Mouse (Mus musculus) E14TG2a.4 (cell line): ENCODE results near the gene Runx1.

Source experiments
- CTCF ChIP-seq: conservative IDR thresholded peaks from 2 replicates; pipeline ENCODE4 v1.5.1; 2014; ENCODE audit warnings: low read length
- NANOG ChIP-seq: IDR thresholded peaks from 2 replicates; pipeline ENCODE4 v1.6.1; 2014; ENCODE audit warnings: borderline replicate concordance, low read length, mixed read lengths

GRCm38 (mm10) chr16:92631637-92632036 is 194.3 kb downstream of the Runx1 start:
- TF ChIP-seq CTCF: no peak
- TF ChIP-seq NANOG: no peak
